Mouse (Mus musculus) ES-Bruce4 (cell line): ENCODE results near the gene Serac1. TPM values are rescaled to one million over a fixed set of nuclear protein-coding genes. Genes with fewer than 3 reads are reported as not detected.

ENCODE experiments used
- H3K27ac ChIP-seq: 2 replicates; pipeline ENCODE4 v1.5.1; 2012; ENCODE audit warnings: low read length, inconsistent platforms; ENCODE audit not compliant: insufficient read depth
- H3K27me3 ChIP-seq: 2 replicates; pipeline ENCODE4 v1.6.1; 2012; ENCODE audit warnings: mild to moderate bottlenecking, low read length, inconsistent platforms; ENCODE audit not compliant: control insufficient read depth, poor library complexity, insufficient read depth, severe bottlenecking
- H3K36me3 ChIP-seq: 2 replicates; pipeline ENCODE4 v1.6.1; 2012; ENCODE audit warnings: inconsistent platforms, mild to moderate bottlenecking, low read length, moderate library complexity; ENCODE audit not compliant: control insufficient read depth, poor library complexity, insufficient read depth, severe bottlenecking
- H3K4me1 ChIP-seq: one replicate; pipeline ENCODE4 v1.8.1; 2011; ENCODE audit warnings: low read length; ENCODE audit not compliant: control insufficient read depth, insufficient read depth
- H3K4me3 ChIP-seq: 2 replicates; pipeline ENCODE4 v1.5.1; 2011; ENCODE audit warnings: low read depth, mild to moderate bottlenecking, low read length
- H3K9ac ChIP-seq: 2 replicates; pipeline ENCODE4 v1.6.1; 2012; ENCODE audit warnings: low read depth, mild to moderate bottlenecking, inconsistent platforms; ENCODE audit not compliant: poor library complexity, severe bottlenecking
- H3K9me3 ChIP-seq: replicated peaks from 2 replicates; pipeline ENCODE4 v1.6.1; 2012; ENCODE audit warnings: mild to moderate bottlenecking, low read length, inconsistent platforms; ENCODE audit not compliant: control insufficient read depth, poor library complexity, insufficient read depth, severe bottlenecking
- CTCF ChIP-seq: IDR thresholded peaks from one replicate; pipeline ENCODE4 v1.8.1; 2011; ENCODE audit warnings: low read depth, low read length
- EP300 ChIP-seq: IDR thresholded peaks from 2 replicates; pipeline ENCODE4 v1.6.1; 2011; ENCODE audit warnings: low read depth, low read length; ENCODE audit not compliant: insufficient read depth
- POLR2A ChIP-seq: IDR thresholded peaks from one replicate; pipeline ENCODE4 v1.8.1; 2011; ENCODE audit warnings: low read length; ENCODE audit not compliant: insufficient read depth
- polyA plus RNA-seq: library from polyadenylated mRNA; stranded (reverse); fragments of >200 nt; gene quantifications from 2 replicates; pipeline ENCODE4 v1.2.4, GENCODE M21; 2011; ENCODE audit warnings: low read depth; ENCODE audit not compliant: missing spikeins, insufficient read depth, insufficient read length

Serac1 gene
- polyA plus RNA-seq, 1 experiment, result 22.6 TPM

DNA sequence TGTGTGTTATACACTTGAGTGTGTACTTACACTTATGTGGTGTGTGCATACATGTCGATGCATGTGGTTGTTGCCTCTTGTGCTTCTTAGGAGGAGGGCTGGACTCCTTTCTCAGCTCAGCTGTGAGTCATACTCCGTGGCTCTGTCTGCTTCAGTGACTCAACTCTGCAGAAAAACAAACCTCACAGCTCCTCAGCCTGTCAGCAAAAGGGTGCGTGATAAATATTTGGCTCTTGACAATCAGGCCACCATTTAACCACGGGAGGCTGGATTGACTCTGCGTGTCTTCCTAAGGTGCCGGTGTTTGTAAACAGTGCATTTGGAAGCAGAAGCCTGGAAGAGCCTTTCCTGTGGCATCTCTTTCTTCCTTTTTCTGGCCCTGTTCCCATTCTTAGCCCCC, 84.9 kb downstream of the Serac1 start:
- H3K9me3 ChIP-seq, result no peaks in the 10 kb centered on the region
- H3K4me3 ChIP-seq, result no peak overlapping the region
- TF ChIP-seq POLR2A (no peak), EP300 (no peak), CTCF (no peak)
- no peak overlapping the region for H3K27ac ChIP-seq
- H3K27me3 ChIP-seq, result no peaks in the 10 kb centered on the region
- no peak overlapping the region for H3K9ac ChIP-seq
- H3K36me3 ChIP-seq, result no peaks in the 10 kb centered on the region
- peaks cover 2% of the 10 kb centered on the region for H3K4me1 ChIP-seq

DNA sequence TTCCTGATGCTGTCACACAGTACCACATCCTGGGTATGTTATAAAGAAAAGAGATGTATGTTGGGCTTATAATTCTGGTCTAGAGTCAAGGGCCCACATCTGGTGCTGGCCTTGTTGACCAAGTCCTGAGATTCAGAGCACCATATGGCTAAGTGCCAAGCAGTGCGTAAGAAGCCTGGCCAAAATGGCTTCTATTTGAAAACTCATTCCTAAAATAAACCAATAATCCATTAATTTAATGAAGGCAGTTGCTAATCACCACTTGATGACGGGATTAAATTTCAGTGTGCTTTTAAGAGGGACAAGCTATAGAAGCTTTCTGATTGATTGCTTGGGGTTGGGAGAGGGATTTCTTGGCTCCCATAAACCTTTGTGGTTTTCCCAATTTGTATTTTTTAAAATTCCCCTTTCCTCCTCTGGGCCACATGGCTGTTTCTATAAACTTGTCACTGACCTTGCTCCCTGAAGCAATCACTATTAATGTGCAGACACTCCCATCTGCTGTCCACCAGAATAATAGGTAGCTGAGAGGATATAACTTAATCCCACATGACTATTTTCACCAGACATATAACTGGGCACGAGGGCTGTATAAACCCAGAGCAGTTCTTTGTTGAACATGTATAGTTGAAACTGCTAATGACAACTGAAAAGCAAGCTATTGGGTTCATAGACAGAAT, 85.8 kb downstream of the Serac1 start:
- Histone ChIP-seq H3K27me3 (no peaks in the 10 kb centered on the region), H3K9ac (no peak overlapping the region), H3K36me3 (no peaks in the 10 kb centered on the region), H3K4me3 (no peak overlapping the region), H3K4me1 (peaks cover 2% of the 10 kb centered on the region), H3K9me3 (no peaks in the 10 kb centered on the region), H3K27ac (no peak overlapping the region)
- TF ChIP-seq POLR2A (no peak), EP300 (no peak), CTCF (no peak)

- Histone ChIP-seq H3K27ac (no peak overlapping the region), H3K27me3 (no peaks in the 10 kb centered on the region), H3K4me1 (no peaks in the 10 kb centered on the region), H3K9ac (no peak overlapping the region), H3K9me3 (no peaks in the 10 kb centered on the region), H3K4me3 (no peak overlapping the region), H3K36me3 (no peaks in the 10 kb centered on the region)
- TF ChIP-seq POLR2A, result no peak
- no peak for TF ChIP-seq EP300
- no peak for TF ChIP-seq CTCF
These were observed 86.5 kb downstream of the Serac1 start for GRCm38 (mm10) chr17:5992866-5993580.

Other genes starting within 250 kb of the Serac1 start
- 45.1 and 46.8 TPM in 2 replicates for gene Snx9, start 238.4 kb downstream of the Serac1 start, polyA plus RNA-seq
- gene Synj2, start 138.5 kb downstream of the Serac1 start, polyA plus RNA-seq, result 7.6 and 11.3 TPM in 2 replicates
- 69.7 and 71.4 TPM in 2 replicates for gene Gtf2h5, start within 50 bp of the Serac1 start, polyA plus RNA-seq
- gene Tulp4, start 26.7 kb upstream of the Serac1 start, polyA plus RNA-seq, result 59.4 and 61.8 TPM in 2 replicates
- gene Tmem181a, start 177.1 kb upstream of the Serac1 start, polyA plus RNA-seq, result 21.6 and 23.9 TPM in 2 replicates
- gene Dynlt1a, start 237.8 kb upstream of the Serac1 start, polyA plus RNA-seq, result 4.9 and 5.9 TPM in 2 replicates